Mouse (Mus musculus) midbrain, embryonic 16.5 days (tissue): ENCODE results near the gene A030003K21Rik. TPM values are rescaled to one million over a fixed set of nuclear protein-coding genes. Genes with fewer than 3 reads are reported as not detected.

ENCODE experiments used
- ATAC-seq: fragments of 200-750 bp; cut with Nextera tagmentation; 2 replicates; pipeline ENCODE4 v1.8.0; 2017; ENCODE audit warnings: moderate TSS enrichment
- H3K27ac ChIP-seq: fragments of 300-500 bp; sonication (generic); 2 replicates; pipeline ENCODE4 v1.5.1; 2014; ENCODE audit warnings: mild to moderate bottlenecking, low read length, mixed read lengths
- H3K27me3 ChIP-seq: fragments of 300-500 bp; sonication (generic); 2 replicates; pipeline ENCODE4 v1.6.1; 2014; ENCODE audit warnings: low read depth, low read length, mixed read lengths; ENCODE audit not compliant: control insufficient read depth, insufficient read depth
- H3K36me3 ChIP-seq: fragments of 300-500 bp; sonication (generic); 2 replicates; pipeline ENCODE4 v1.6.1; 2014; ENCODE audit warnings: mild to moderate bottlenecking, low read length, moderate library complexity, mixed read lengths; ENCODE audit not compliant: control insufficient read depth, insufficient read depth
- H3K4me1 ChIP-seq: fragments of 300-500 bp; sonication (generic); 2 replicates; pipeline ENCODE4 v1.6.1; 2014; ENCODE audit warnings: mild to moderate bottlenecking, low read length, mixed read lengths; ENCODE audit not compliant: control insufficient read depth, insufficient read depth
- H3K4me2 ChIP-seq: fragments of 300-500 bp; sonication (generic); 2 replicates; pipeline ENCODE4 v1.6.1; 2014; ENCODE audit warnings: mild to moderate bottlenecking, low read length, mixed read lengths
- H3K4me3 ChIP-seq: fragments of 300-500 bp; sonication (generic); 2 replicates; pipeline ENCODE4 v1.5.1; 2014; ENCODE audit warnings: low read depth, mild to moderate bottlenecking, low read length, moderate library complexity, mixed read lengths
- H3K9ac ChIP-seq: fragments of 300-500 bp; sonication (generic); 2 replicates; pipeline ENCODE4 v1.6.1; 2014; ENCODE audit warnings: low read depth, low read length, mixed read lengths
- H3K9me3 ChIP-seq: fragments of 300-500 bp; sonication (generic); replicated peaks from 2 replicates; pipeline ENCODE4 v1.6.1; 2014; ENCODE audit warnings: mild to moderate bottlenecking, low read length, mixed read lengths; ENCODE audit not compliant: control insufficient read depth, poor library complexity, severe bottlenecking
- WGBS: fragments of 180-500 bp; shearing (Covaris S2); extraction: QIAGEN DNeasy Blood & Tissue Kit; methylation state at CpG from one replicate; pipeline ENCODE4 v1.1.7; 2014; 5-methylcytosine and 5-hydroxymethylcytosine counted together
- polyA plus RNA-seq: library from polyadenylated mRNA; unstranded; fragments of >200 nt; fragmentation: Nextera tagmentation; extraction: Ambion mirVana; gene quantifications from 2 replicates; pipeline ENCODE4 v1.2.1, GENCODE M21; 2015

Gene A030003K21Rik
- polyA plus RNA-seq, 1 experiment from 2014 or later, result not detected

GRCm38 (mm10) chr1:82893269-82893668 is 49.9 kb downstream of the A030003K21Rik start:
- Histone ChIP-seq H3K36me3 (peaks cover 17% of the 10 kb centered on the region), H3K27me3 (no peaks in the 10 kb centered on the region), H3K9me3 (no peaks in the 10 kb centered on the region), H3K4me1 (no peaks in the 10 kb centered on the region), H3K4me3 (no peak overlapping the region), H3K27ac (no peak overlapping the region), H3K4me2 (no peak overlapping the region), H3K9ac (no peak overlapping the region)
- WGBS, result 97% methylated on average over 7 of the region's 7 CpGs
- no peak for ATAC-seq

Other genes with a start within 250 kb of the A030003K21Rik start
- gene Mff, start 218.5 kb downstream of the A030003K21Rik start, polyA plus RNA-seq, result 416 and 433 TPM in 2 replicates
- 0.11 TPM in 1 of 2 replicates, not detected in the other for gene Tm4sf20, start 174.9 kb downstream of the A030003K21Rik start, polyA plus RNA-seq
- gene Gm47791, start 172.1 kb downstream of the A030003K21Rik start, polyA plus RNA-seq, result not detected in 2 replicates
- 25.7 and 27.9 TPM in 2 replicates for gene Agfg1, start 103.9 kb downstream of the A030003K21Rik start, polyA plus RNA-seq
- 0.72 TPM in 1 of 2 replicates, not detected in the other for gene A030005L19Rik, start 30.1 kb downstream of the A030003K21Rik start, polyA plus RNA-seq
- gene A030014E15Rik, start 18.5 kb downstream of the A030003K21Rik start, polyA plus RNA-seq, result not detected in 2 replicates
- gene Gm6217, start 12.0 kb downstream of the A030003K21Rik start, polyA plus RNA-seq, result not detected in 2 replicates
- not detected in 2 replicates for gene Gm7544, start 12.6 kb upstream of the A030003K21Rik start, polyA plus RNA-seq
- gene Gm47955, start 16.9 kb upstream of the A030003K21Rik start, polyA plus RNA-seq, result not detected in 2 replicates
- not detected in 2 replicates for gene Gm47959, start 57.2 kb upstream of the A030003K21Rik start, polyA plus RNA-seq
- gene Slc19a3, start 95.1 kb upstream of the A030003K21Rik start, polyA plus RNA-seq, result 0.82 and 1.5 TPM in 2 replicates
- gene Krtap28-10, start 99.1 kb upstream of the A030003K21Rik start, polyA plus RNA-seq, result not detected in 2 replicates
- not detected in 2 replicates for gene Gm47969, start 101.5 kb upstream of the A030003K21Rik start, polyA plus RNA-seq
- gene A030005K14Rik, start 116.0 kb upstream of the A030003K21Rik start, polyA plus RNA-seq, result not detected in 2 replicates
- not detected in 2 replicates for gene Krtap28-13, start 117.5 kb upstream of the A030003K21Rik start, polyA plus RNA-seq
- not detected in 2 replicates for gene Ccl20, start 173.4 kb upstream of the A030003K21Rik start, polyA plus RNA-seq
- 2.0 and 2.1 TPM in 2 replicates for gene Daw1, start 216.4 kb upstream of the A030003K21Rik start, polyA plus RNA-seq